Mouse (Mus musculus) T-cell, adult 2 months (primary cell): Measurements from ENCODE around the gene Thop1.
"Not testable (repeated sequence)": the region's sequence is repeated elsewhere in the genome, so short reads cannot be mapped to it uniquely, and the experiment has no call there.

Experiments
- DNase-seq: peaks from one replicate; pipeline ENCODE4 v3.0.0; 2022; ENCODE audit warnings: low spot score

The Thop1 gene

DNA sequence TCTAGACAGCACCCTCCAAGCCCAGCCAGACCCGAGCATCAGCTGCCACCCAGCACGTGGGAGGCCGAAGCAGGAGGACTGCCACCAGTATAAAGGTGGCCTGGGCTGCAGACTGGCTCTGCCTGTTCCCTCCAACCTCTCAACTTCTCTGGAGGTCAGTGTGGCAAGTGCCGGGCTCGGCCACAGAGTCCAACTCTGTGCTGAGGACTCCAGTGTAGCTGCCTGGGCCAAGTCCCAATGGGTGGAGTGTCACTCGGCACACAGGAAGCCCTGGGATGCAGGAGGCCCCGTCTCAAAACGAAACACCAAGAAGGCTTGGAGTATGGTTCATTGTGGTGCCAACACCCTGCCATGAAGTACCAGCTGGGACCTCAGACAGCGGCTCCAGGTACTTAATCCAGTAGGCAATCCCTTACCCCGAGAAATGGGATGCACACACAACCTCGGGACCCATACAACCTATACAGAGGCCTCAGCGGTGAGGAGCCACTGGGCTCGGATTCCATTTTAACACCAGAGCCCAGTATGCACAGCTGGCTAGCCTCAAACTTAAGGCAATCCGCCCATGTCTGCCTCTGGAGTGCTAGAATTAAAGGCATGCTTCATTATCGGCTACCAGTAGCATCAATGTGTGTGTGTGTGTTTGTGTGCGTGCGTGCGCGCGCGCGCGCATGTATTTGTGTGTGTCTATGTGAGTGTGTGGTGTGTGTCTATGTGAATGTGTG is 12.3 kb upstream of the Thop1 start:
- no peak for DNase-seq

GRCm38 (mm10) chr10:81058896-81059295 is 10.9 kb upstream of the Thop1 start:
- no peak for DNase-seq

GRCm38 (mm10) chr10:81059603-81060543 is 10.0 kb upstream of the Thop1 start, which contains the start of gene Sgta:
Gene Sgta (minus strand): TSS chr10:81060181.
- peak; percentile 96 for DNase-seq

DNA sequence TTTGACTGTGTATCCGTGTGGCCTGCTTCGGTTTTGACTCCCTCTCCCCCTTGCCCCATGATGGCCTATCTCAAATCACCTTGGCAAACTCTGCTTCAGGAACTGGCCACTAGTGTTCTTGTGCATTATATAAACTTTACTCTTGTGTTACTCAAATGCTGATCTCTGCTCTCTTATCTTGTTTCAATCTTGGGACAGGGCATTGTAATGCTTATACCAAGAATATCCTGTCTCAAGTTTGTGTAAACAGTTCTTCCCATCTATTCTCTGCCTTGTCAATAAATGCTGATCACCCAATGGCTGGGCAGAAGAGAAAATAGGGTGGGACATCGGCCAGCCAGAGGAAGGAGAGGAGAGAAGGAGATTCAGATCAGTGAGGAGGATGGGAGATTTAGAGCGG is 7.1 kb upstream of the Thop1 start:
- no peak for DNase-seq

DNA sequence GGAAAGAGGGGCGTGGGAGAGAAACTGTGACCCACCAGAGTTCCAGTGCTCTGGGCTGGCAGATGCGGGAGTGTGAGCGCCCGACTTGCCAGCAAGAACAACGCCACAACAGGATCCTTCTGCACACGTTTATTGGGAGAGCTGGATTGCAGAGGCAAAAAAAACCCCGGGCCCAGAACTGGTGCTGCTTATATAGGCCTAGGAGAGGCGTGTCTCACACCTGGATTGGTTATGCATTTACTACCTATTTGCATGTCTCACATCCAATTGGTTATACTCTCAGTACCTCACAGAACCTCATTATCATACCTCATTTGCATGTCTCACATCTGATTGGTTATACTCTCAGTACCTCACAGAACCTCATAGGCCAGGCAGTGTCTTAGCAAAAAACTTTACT is 5.3 kb upstream of the Thop1 start:
- DNase-seq, result not testable (repeated sequence)

GRCm38 (mm10) chr10:81068706-81069105 is 1.1 kb upstream of the Thop1 start:
- DNase-seq, result no peak

GRCm38 (mm10) chr10:81072290-81072689 is 2.5 kb downstream of the Thop1 start:
- DNase-seq, result no peak

- no peak for DNase-seq
Measured at GRCm38 (mm10) chr10:81073464-81073863, 3.6 kb downstream of the Thop1 start.

DNA sequence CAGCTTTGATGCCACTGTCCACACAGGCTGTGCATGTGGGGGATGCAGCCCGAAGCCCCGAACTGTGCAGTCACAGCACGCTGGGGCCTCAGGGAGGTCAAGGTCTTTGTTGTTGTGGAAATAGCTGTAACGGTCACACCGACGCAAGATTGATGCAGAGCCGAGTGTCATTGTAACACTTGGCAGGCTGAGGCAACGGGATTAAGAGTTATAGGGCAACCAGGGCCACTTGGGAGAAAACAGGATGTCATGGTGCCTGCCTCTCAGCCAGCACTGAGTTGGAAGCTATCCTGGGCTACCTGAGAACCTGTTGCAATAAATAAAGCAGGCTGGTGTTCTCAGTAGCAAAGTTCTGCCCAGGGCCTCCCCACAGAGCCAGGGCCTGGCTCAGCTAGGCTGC is 5.9 kb downstream of the Thop1 start:
- DNase-seq, result no peak

DNA sequence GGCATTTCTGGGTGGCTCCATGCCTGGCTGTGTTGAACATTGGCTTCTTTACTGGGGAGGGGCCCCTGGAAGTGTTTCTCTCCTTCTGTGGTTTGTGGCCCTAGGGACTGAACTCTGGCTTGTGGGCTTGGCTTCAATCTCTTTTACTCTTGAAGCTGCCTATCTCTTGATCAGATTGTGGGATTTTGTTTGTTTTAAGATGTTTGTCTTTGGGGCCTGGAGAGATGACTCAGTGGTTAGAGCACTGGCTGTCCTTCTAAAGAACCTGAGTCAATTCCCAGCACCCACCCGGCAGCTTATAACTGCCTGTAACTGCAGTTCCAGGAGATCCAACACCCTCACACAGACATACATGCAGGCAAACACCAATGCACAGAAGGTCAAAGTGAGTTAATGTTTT is 6.5 kb downstream of the Thop1 start:
- no peak for DNase-seq

DNA sequence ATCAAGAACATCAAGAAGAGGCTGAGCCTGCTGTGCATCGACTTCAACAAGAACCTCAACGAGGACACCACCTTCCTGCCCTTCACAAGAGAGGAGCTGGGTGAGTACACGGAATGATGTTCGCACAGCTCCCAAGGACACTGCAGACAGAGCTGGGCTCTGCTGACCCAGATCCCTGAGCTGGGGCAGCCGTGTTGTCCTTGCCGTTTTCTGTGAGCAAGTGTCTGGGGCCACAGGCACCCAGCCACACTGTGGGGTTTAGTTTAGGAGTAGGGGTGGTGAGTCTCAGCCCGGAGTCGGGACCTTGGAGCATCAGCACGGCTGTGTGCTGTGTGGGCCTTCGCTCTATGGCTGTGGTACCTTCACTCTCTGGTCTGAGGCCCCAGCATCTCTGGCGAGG is 8.1 kb downstream of the Thop1 start:
- DNase-seq, result no peak

DNA sequence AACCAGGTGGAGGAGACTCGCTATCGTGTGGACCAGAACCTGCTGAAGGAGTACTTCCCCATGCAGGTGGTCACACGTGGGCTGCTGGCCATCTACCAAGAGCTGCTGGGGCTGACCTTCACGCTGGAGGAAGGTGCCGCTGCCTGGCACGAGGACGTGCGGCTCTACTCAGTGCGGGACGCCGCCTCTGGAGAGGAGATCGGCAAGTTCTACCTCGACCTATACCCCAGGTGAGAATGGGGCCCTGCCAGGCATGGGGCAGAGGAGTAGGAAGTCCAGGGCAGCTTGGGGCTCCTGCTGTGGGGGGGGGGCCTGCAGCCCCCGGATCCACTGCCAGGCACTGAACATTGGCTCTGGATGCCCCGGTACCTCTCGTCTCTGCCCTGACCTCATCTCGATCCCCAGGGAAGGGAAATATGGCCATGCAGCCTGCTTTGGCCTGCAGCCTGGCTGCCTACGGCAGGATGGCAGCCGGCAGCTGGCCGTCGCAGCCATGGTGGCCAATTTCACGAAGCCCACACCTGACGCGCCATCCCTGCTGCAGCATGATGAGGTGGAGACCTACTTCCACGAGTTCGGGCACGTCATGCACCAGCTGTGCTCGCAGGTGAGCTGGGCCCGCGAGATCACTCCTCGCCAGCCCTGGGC is 10.3 kb downstream of the Thop1 start:
- no peak for DNase-seq

DNA sequence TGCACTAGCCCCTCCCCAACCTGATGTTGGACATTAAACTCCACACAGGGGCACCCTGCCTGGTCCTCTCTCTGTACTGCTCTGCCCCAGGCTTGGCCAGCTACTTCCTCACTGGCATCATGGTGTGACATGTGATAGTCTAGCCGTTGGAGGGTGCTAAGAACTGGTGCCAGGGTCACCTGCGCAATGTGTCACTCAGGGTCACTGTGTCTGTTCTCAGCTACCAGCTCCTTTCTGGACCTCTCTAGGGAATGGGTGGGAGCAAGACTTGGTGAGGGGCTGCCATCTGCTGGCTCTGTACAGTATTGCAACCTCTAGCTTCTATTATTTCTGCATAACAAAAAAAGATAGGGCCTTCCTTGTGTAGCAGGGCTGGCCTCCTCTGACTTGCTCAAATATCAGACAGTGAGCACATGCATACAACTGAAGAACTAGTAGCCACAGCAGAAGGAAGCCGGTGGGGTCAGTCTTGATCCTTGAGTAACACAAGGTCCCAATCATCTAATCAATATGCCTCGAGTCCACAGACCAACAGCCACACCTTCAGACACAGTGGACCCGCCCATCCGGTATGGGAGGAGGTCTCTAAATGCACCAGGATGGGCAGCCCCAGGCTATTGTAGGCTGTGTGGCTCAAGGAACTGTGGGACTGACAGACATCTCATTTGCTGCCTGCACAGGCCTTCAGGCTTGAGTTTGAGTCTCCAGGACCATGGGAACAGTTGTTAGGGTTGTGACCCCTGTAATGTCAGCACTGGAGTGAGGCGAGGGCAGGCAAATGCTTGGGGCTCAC is 12.5 kb downstream of the Thop1 start:
- DNase-seq, result peak; percentile 62

DNA sequence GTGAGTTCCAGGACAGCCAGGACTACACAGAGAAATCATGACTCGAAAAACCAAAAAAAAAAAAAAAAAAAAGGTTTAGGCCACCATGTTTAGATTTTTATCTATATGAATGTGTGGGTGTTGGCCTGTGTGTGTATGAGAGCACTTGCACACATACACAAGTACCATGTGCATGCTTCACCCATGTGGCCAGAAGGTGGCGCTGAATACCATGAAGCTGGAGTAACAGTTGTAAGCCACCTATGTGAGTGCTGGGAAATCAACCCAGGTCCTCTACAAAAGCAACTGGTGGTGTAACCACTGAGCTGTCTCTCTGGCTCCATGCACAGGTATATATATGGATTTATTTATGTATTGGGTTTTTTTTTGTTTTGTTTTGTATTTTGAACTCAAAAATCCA is 17.2 kb downstream of the Thop1 start:
- peak; percentile 36 for DNase-seq

DNA sequence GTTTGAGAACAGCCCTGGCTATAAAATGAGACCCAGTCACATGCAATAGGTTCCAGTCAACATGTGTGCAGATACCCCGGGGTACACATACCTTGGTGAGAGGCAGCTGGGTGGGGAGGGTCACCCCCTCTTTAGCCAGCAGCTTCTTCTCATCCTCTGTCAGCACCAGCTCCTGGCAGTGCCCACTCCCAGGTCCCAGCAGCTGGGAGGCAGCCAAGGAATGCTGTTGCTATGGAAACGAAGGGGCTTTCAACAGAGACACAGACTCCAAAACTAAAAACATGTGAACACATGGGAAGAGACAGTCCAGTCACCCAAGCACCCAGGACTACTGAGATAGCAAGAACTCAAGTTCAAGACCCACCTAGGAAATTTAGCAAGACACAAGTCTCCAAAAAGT is 19.4 kb downstream of the Thop1 start:
- no peak for DNase-seq

DNA sequence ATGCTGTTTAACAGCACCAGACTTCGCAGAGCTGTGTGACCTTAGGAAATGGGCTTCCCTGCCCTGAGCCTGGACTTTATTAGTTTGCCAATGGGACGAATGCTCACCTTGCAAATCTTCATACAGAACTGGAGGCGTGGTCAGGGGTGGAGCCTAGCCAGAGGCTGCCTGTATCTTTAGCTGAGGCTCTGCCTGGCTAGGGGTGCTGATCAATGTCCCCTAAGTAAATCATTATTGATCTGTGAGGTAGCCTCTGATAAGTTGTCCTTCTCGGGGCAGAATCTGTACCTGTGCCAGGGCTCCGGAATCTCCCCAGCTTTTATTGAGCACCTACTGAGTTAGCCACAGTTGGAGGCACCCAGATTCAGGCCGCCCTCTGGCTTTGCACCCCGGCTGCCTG is 20.8 kb downstream of the Thop1 start:
- DNase-seq, result no peak

GRCm38 (mm10) chr10:81092465-81093250 is 22.8 kb downstream of the Thop1 start:
- no peak for DNase-seq

DNA sequence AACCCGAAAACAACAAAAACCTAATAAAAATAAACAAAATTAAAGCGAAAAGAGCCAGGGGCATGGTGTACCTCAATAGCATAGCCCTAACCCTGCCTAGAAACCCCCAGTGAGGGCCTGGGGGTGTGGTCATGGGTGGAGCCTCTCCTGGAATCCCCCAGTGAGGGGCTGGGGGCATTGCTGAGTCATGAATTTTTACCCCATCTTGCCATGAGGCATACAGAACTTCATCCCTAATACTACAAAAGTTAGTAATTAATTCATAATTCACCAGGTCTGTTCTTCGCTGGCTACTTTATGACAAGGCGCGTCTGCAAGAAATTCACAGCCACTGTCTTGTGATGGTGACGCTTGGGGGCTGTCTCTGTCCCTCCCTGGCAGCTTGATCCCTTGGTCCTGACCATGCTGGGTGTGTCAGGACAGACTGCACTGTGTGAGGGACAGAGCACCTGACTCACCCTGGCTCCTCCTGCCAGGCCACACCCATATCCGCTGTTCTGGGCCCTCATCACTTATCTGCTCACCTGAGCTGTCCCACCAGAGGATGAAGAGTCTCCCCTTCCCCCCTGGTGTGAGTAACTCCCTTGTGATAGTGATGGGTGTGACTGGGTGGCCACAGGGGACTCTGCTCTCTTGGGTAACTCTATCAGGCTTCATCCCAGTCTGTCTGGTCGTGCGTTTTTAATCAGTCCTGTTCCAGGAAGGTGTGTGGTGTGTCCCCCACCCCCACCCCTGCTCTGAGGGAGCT is 25.3 kb downstream of the Thop1 start:
- DNase-seq, result no peak

GRCm38 (mm10) chr10:81105565-81106112 is 35.8 kb downstream of the Thop1 start, which contains the start of gene Map2k2:
Gene Map2k2 (plus strand): TSS chr10:81105915.
- peak; percentile 98 for DNase-seq
